Mouse (Mus musculus) adrenal gland, adult (tissue): ENCODE data around the gene Zscan12.

ENCODE experiments used
- DNase-seq, 2 experiments: peaks; one replicate each; pipeline ENCODE4 v3.0.0; 2022 to 2023; ENCODE audit warnings: low spot score in 1 of 2; ENCODE audit not compliant: inconsistent age in 2 of 2

The Zscan12 gene

DNA sequence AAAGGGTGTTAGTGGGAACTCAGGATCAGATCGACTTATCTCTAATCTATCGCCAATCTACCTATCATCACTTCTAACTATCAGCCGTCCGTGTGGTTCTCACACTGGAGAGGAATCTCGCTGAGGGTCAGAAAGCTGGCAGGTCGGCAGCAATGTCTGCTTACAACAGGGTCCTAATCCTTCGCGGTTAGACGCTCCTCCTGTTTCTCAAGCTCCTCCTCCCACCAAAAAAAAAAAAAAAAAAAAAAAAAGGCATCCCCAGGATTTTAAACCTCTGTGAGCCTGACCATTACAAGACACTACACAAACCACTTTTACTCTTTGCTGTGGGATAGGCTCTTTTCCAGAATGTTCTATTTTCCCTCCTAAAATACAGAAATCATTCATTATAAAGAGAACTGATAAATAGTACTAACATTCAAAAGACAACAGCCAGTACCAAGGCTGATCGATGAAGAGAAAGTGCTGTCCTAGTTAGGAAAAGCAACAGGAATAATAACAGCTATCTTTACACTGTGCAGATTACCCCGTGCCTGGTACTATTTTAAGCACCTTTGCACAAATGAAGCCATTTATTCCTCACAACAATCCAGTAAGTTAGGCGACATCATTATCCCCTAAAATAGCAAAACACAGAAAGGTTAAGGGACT, 39.1 kb downstream of the Zscan12 start:
- DNase-seq: peak in 1 of 2 experiments; percentile 70

DNA sequence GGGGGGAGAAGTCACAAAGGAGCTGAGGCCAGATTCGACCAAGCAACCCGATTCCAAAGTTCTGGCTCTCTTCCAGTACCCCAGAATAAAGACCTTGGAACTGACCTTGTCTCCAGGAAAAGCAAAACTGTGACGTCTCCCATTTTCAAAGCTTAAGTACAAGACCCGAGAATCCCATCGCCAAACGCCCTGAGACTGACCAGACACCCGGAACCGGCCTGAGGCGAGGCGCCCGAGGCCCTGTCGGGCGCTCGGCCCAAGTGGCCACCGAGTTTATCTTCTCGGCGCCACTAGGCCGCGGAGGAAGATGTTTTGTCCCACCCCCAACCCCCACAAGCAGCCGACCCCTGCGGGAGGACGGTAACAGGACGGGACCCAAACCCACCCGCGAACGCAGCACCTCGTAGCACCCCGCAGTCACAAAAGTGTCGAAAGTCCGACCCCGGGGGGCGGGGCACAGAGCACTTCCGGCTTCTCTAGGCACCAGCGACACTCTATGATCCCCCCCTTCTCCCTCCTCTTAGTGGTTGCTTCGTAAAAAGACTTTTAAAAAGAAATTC, 39.7 kb downstream of the Zscan12 start, which contains the start of gene Zkscan3:
Gene Zkscan3, minus strand, starts transcription at position 469 of the 560 bp plus-strand sequence.
- peak; percentile 84 to 95 for DNase-seq

DNA sequence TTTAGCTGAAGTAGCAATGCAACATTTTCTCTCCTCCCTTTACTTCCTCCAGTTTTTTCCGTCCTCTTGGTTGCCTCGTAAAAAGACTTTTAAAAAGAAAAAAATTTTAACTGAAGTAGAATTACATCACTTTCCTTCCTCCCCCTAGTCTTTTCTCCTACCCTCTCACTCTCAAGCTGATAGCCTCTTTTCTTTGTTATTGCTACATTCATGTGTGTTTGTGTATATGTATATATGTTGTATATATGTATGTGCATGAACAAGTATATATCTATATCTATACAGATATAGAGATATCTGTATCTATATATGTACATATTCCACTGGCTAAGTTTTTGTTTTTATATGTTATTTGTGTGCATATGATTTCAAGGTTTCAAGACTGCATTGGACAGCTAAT, 40.2 kb downstream of the Zscan12 start:
- DNase-seq: no peak

DNA sequence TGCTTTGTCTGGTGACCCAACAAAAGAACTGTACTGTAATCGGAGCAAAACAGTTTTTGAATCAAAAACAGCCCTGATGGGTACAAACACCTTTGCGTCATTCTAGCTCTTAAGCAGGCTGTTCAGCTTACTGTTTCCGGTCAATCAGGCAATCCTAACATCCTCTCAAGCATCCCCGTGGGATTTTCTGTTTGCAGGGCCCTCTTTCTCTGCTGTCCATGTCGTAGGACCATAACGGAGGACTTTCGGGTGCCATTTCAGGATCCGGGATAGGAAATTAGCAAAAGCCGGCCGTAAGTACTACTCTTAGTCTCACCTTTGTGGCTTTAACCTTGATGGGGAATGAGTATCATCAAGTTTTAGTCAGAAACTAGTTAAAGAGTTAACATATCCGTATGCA, 44.7 kb downstream of the Zscan12 start:
- no peak for DNase-seq

DNA sequence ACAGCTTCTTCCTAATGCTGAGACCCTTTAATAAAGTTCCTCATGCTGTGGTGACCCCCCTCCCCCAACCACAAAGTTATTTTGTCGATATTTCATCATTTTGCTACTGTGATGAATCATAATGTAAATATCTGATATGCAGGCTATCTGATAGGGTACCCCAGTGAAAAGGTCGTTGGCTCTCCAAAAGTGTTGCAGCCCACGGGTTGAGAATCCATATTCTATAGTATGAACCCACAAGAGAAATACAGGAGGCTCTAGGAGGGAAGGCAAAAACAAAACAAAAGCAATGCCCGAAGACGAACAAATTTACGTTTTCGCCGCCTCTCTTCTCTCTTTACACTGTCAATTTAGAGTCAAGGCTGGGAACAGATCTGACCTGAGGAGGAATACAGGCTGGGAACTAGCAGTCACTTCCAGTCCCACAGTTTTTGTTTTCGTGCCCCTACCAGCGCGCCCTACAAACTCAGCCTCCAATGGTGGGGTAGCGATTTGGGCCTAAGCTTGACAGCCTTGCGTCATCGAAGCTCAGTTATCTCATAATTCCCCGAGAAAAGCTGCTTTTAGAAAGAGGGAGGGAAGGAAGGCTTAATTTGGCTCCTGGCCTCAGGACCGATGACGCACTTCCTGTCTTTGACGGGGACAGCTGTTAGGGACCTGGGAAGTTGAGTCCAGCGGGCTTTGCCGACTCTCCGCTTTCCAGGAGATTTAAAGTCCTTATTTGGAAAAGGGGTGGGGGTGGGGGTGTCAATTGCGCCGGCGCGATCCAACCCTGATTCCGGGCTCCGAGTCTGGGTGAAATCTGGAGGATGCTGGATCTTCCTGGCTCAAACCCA, 45.6 kb downstream of the Zscan12 start:
- peak; percentile 89 to 96 for DNase-seq

- peak in 1 of 2 experiments; percentile 47 for DNase-seq
Observed at GRCm38 (mm10) chr13:21408805-21409459, 46.3 kb downstream of the Zscan12 start.

DNA sequence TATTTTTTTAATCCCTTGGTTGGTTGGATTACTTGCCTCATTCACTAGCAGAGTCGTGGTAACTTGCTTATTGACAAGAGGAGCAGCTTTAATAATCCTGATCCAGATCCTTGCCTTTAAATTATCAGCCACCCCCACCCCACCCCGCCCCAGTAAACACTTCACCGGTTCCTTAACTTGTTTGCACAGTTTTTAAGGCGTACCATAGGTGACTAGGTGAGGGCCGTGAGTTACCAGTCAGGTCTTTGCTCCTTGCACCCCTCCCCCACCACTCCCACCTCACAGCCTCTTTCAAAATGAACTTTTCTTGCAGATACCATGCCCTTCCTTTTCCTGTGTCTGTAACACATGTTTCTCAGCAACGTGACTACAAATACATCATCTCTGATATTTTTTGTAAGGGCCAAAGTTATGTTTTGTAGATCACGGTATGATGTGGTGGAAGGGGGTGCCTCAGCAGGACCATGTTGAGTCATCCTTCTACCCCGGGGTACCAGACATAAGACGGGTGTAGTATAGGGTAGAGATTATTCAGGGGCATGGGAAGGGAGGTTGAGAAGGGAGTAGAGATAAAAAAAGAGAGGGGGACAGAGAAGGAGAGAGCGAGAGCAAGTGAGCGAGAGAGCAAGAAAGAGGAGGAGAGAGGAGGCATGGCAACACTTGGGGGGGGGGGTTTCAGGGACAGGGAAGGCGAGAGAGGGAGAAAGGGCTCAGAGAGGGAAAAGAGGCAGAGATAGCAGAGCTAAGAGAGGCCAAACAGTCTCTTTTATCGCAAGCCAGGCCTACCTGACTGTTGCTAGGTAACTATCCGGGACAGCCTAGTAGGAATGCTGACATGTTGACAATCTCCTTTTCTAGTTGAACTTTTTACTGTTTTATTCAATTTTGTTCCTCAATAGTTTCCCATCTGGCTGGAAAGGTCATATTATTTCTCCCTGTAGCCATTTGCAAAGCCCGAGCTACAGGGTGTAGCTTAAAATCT, 51.9 kb downstream of the Zscan12 start:
- no peak for DNase-seq

GRCm38 (mm10) chr13:21415266-21415665, 52.6 kb downstream of the Zscan12 start:
- no peak for DNase-seq

- DNase-seq: no peak
Observed at GRCm38 (mm10) chr13:21415750-21416149, 53.1 kb downstream of the Zscan12 start.

DNA sequence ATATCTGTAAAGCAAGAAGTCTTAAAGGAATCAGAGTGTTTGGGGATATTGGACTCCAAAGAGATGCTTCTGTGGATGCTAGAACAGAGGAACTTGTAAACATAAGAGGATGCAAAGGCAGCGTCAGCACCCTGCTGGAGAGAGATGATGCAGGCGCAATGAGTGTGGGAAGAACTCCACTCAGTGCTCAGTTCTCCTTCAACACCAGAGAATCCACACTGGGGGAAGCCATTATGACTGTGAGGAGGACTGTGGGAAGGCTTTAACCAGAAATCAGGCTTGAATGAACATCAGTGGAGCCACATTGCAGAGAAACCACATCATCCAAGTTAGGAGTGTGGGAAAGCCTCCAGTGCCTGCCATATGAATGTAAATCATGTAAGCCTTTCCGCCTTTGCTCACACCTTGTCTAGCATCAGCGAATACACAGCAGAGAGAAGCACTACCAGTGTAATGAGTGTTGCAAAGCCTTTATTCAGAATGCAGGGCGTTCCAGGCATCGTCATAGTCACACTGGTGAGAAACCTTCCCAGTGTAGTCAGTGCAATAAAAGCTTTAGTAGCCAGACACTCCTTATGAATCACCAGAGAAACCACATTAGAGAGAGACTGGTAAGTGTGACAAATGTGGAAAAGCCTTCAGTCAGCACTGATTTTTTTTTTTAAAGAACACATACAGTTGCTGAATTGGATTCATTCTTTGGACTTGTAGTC, 54.8 kb downstream of the Zscan12 start:
- peak in 1 of 2 experiments; percentile 55 for DNase-seq

DNA sequence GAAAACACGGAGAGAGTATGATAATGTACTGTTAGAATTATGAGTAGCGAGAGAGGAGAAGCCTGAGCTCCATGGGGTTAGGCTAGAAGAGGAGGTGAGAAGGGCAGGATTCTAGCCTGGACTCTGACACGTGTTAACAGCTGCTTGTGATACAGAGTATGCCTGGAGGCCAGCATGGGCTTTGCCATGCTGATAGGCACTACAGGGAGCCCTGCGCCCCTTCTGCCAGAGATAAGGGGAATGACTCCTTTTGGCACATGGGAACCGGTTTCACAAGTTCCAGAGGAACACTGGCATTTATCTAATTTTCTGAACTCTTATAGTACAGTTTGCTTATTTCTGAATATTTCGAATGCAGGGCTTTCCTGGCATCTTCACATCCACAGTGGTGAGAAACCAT, 56.2 kb downstream of the Zscan12 start:
- no peak for DNase-seq
